Mouse (Mus musculus) kidney, postnatal 36 days (tissue): ENCODE data around the gene Shroom1.

Experiments used
- DNase-seq, 2 experiments: peaks; one replicate each; pipeline ENCODE4 v3.0.0; 2021 to 2022; ENCODE audit warnings: mixed read lengths in 2 of 2

The Shroom1 gene

DNA sequence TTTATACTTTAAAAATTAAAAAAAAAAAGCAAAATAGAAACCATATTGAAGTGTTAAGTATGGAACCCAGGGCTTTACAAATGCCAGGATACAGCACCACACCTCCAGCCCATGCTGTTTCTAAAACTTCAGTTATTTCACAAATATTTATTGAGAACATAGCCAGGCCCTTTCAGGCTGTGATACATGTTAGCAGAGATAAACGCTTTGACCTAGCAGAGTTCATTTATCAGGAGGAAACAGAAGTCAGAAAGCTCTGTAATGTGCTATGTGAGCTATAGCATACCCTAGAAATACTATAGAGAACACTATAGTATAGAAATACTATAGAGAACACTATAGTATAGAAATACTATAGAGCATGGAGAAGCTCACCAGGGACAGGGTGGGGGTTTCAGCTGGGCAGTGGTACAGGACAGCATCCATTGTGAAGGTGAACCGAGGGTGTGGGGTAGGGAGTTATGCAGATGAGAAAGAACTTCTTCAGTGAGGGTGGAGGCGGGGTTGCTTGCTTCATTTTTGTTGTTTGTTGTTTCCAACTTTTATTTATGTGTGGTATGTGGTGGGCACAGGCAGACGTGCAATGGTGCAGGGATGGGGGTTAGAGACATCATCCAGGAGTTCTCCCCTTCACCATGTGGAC, 24.2 kb downstream of the Shroom1 start:
- DNase-seq = no peak

- DNase-seq = peak in 1 of 2 experiments; percentile 44
Measured at GRCm38 (mm10) chr11:53483159-53483891, 26.3 kb downstream of the Shroom1 start.

DNA sequence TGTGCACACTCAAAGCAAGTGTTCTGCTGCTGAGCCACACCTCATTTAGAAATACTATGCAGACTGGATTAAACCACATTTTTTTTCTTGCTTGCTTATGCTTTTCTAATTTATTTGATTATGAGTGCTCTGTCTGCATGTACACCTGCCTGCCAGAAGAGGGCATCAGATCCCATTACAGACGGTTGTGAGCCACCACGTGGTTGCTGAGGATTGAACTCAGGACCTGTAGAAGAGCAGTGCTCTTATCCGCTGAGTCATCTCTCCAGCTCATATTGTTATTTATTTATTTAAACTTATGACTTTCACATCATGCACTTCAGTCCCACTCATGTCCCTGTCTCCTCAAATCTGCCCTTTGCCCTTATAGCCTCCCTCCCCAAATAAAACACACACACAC, 28.7 kb downstream of the Shroom1 start:
- peak in 1 of 2 experiments; percentile 10 for DNase-seq

DNA sequence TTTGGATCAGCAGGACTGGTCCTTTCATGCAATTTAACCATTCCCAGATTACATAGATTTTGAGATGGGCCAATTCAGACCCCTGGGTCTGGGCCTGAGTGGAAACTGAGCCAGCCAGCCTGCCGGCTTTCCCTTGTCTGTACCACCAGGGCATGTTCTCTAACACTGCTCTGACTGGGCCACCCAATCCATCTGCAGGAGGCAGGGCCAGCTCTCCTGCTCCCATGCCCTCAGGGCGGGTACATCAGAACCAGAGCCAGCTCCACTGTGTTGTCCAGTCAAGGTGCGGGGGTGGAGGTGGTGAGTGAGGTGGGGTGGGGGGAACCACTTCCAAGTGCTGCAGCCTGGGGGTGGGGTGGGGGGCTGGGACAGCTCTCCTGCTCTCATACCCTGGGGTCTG, 29.3 kb downstream of the Shroom1 start:
- no peak for DNase-seq

DNA sequence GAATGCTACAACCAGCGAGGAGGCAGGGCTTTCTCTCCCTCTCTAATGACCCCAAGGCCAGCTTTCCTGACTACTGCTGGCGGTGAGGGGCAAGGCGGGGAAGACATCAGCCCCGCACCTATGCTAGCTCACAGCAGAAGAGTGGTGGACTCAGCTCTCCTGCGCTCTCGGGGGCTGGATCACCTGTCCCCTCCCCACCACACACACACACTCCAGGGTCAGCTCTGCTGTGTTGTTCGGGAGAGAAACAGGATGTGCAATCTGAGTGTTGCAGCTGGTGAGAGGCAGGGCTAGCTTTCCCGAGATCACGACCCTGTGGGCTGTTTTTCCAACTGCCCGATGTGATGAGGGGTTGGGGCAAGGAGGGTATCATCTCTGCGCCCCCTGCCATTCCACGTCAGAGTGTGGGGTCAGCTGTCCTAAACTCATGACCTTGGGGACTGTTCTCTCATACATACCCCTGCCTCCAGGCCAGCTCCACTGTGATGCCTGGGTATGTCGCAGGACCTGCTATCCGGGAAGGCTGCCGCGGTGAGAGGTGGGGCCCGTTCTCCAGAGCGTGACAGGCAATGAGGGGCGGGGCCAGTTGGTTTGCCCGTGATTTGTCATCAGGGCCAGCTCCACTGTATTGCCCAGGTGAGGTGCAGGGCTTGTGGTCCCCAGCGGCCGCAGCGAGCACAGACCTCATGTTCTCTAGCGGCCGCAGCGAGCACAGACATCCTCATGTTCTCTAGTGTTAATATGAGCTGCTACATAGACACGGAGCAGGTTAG, 30.0 kb downstream of the Shroom1 start:
- peak; percentile 46 to 78 for DNase-seq

- no peak for DNase-seq
Measured at GRCm38 (mm10) chr11:53489007-53489406, 32.0 kb downstream of the Shroom1 start.

DNA sequence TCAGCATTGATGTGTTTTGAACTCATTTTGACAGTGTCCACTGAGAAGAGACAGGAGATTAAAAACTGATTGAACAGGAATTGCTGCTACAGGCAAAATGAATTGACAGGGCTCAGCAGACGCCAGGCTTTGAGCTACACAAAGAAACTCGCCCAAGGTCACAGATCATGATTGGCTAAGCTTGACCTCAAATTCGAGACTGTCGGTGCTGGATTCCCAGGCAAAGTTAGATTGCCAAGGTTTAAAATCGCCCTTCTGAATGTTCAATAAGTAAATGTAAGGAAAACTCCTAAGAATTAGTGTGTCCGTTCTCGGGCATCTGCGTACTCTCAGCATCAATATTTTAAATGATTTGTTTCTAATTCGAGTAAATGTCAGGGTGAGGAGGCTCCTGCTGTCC, 32.4 kb downstream of the Shroom1 start:
- no peak for DNase-seq

GRCm38 (mm10) chr11:53491954-53492401, 35.0 kb downstream of the Shroom1 start:
- DNase-seq = no peak

GRCm38 (mm10) chr11:53493243-53493955, 36.4 kb downstream of the Shroom1 start:
- DNase-seq = no peak

DNA sequence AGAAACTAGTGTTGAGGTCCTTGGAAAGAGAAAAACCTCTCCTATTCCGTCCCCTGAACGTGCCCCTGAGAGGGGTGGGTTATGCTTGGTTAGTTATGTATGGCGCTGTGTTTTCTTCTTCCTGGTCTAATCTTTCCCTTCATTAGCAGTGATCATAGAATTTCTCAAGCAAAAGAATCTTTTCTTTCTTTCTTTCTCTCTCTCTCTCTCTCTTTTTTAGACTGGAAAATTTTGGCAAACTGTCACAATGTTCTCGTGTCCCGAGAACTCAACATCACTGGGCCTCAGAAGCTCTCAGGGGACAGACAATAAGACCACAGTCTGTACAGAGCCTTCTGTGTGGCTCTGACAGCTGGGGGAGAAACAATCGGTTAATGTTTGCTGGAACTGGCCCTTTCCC, 38.4 kb downstream of the Shroom1 start:
- no peak for DNase-seq

DNA sequence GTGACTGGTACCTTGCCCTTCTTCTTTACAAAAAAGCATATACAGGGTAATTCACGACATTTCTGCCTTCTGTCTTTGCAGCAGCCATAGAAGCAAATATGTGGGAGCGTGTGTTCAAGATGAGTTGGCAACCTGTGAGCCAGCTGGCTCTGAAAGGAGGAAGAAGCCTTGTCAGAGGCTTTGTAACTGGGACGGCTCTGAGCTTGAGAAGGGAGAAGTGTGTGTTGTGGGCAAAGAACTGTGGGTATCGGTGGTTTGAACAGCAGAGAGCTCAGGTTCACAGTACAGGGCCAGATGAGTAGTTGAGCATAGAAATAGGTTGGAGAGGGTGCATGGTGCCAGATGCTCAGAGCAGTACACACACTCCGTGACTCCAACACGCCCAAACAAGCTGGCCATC, 39.9 kb downstream of the Shroom1 start:
- DNase-seq = no peak

- DNase-seq = peak; percentile 38
Measured at GRCm38 (mm10) chr11:53500569-53500968, 43.6 kb downstream of the Shroom1 start.

DNA sequence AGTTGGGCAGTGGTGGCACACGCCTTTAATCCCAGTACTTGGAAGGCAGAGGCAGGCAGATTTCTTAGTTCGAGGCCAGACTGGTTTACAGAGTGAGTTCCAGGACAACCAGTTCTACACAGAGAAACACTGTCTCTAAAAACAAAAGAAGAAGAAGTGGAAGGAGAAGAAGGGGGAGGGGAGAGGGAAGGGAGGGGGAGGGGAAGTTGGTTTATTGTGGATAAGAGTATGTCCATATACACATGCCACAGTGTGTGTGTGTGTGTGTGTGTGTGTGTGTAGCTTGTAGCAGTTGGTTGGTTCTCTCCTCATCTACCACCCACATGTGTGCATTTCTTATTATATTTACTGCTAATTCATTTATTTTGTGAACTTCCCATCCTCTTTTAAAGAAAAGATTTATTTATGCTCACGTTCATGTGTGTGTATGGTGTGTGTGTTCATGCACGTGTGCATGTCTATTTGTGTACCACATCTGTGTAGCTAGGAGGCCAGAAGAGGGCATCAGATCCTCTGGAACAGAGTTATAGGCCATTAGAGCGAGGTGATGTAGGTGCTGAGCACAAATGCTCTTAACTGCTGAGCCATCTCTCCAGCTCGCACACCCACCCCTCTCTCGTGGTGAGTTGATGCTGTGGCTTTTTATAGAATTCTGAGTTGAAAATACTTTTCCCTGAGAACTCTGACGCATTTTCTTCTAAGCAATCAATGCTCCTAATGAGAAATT, 45.2 kb downstream of the Shroom1 start:
- DNase-seq = no peak

DNA sequence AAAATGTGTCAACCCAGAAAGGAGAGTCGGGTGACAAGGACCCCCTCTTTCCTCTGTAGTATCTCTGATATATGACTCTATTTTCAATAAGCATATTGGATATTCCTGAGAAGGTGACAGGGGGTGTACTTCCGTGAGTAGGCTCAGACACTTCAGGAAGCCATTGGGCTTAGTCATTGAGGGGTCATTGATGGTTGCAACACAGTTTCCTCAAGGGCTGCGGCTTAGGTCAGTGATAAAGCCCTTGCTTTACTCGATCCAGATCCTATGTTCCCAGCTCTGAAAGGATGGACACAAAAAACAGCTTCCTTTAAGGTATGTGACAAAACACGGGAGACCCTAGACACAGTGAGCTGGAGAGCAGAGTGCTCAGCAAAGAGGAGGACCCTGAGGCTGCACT, 46.7 kb downstream of the Shroom1 start:
- no peak for DNase-seq

GRCm38 (mm10) chr11:53504376-53504775, 47.4 kb downstream of the Shroom1 start:
- no peak for DNase-seq

GRCm38 (mm10) chr11:53505026-53505663, 48.1 kb downstream of the Shroom1 start:
- DNase-seq = no peak

DNA sequence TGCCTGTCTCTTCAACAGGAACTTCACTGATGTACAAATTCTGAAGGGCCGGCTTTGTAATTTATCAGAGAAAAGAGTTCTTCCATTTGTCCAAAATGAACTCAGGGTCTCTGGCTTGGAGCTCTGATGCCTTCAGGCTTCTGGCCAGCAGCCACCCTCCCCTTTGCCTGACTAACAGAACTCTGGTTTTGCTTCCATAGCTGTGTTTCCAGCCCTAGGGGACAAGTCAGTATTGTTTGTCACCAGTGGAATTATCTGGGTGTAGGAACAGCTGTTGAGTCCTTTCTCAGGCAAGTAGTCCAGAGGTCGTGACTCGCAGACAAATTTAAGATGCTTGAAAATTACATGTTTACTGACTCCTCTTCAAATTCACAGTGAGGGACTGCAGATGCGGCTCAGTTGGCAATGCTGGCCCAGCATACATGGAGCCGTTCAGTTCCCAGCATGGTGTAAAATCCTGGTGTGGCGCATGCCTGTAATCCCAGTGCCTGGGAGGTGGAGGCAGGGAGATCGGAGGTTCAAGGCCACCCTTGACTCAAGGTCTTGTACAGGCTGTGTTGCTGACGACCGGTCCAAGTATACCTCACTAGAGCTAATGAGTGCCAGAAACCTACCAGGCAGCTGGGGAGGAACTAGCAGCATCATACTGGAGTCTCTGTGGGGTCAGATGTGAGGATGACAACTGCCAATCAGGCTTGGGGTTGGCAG, 50.2 kb downstream of the Shroom1 start:
- peak in 1 of 2 experiments; percentile 26 for DNase-seq

DNA sequence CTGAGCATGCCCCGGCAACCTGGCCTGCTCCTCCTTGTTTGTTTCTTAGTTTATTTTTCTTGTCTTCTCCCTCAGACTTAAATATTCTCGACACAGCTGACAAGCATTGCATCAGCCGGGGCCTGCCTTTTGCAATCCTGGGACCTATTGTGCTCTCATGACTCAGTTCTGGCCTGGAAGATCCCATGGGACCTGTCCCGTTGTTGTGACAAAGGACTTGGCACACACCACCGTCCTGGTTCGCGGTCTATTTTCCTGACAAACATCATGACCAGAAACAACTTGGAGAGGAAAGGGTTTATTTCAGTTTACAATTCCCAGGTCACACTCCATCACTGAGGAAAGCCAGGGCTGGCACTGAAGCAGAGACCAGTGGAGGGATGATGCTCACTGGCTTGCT, 51.1 kb downstream of the Shroom1 start:
- peak; percentile 49 to 68 for DNase-seq

GRCm38 (mm10) chr11:53508591-53508990, 51.6 kb downstream of the Shroom1 start:
- no peak for DNase-seq

- DNase-seq = no peak
Measured at GRCm38 (mm10) chr11:53510351-53510750, 53.3 kb downstream of the Shroom1 start.
